In the genomic region with DNA sequence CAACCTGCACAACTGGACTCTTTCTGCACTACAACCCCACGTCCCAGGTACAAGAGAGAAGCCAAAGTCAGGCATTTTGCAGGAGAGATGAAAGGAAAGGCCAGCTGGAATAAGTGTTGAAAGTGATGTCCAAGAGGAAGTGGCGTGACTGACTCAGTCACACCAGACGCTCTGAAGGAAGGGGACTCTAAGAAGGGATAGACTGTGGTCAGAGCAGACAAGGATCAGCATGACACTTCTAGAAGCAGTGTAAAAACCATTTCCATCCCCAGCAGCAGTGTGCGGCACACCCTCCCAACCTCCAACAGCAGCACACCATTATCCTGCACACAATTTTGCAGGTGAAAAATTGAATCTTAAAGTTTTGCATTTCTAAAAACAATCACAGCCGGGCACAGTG, we compare ENCODE assay signal across 22 mouse cellular contexts. TPM values are rescaled to one million over a fixed set of nuclear protein-coding genes. Genes with fewer than 3 reads are reported as not detected.
A peak's percentile ranks its signal among the peaks of the same experiment; 100 is the strongest.
DNase-seq lines count a peak whose midpoint lies in the region; ATAC-seq lines count a peak whose summit lies in the region.
"Had no signal": no experiment of that assay in that cellular context is flagged by ENCODE, and none has a peak within 500 bp of the region (broad histone marks: within the 10 kb centered on the region; RNA-seq: fewer than 3 reads in every experiment).

No protein-coding gene starts in this region.

- peak overlapping the region; percentile 54 for H3K4me2 ChIP-seq in liver, embryonic 11.5 days
- peak overlapping the region; percentile 72 for H3K4me2 ChIP-seq in liver, embryonic 12.5 days
- H3K4me2 ChIP-seq: embryonic facial prominence, embryonic 13.5 days; heart, embryonic 15.5 days had no signal

- no peaks in the 10 kb centered on the region for H3K27me3 ChIP-seq in liver, embryonic 11.5 days (replicated peaks; ENCODE audit: control insufficient read depth, insufficient read depth, low read length)
- no peaks in the 10 kb centered on the region for H3K27me3 ChIP-seq in liver, embryonic 12.5 days (replicated peaks)
- H3K27me3 ChIP-seq: embryonic facial prominence, embryonic 13.5 days; heart, embryonic 15.5 days had no signal

- no peaks in the 10 kb centered on the region for H3K9me3 ChIP-seq in liver, embryonic 11.5 days (ENCODE audit: control insufficient read depth, low read length)
- H3K9me3 ChIP-seq in liver, embryonic 12.5 days (replicated peaks), result no peaks in the 10 kb centered on the region
- H3K9me3 ChIP-seq: embryonic facial prominence, embryonic 13.5 days; forebrain, embryonic 10.5 days; heart, embryonic 15.5 days; midbrain, embryonic 10.5 days had no signal

- H3K9ac ChIP-seq in liver, embryonic 11.5 days (ENCODE audit: low read depth, low read length), result no peak overlapping the region
- H3K9ac ChIP-seq in liver, embryonic 12.5 days, result peak overlapping the region; percentile 65
- H3K9ac ChIP-seq: embryonic facial prominence, embryonic 13.5 days; heart, embryonic 15.5 days had no signal

- H3K4me1 ChIP-seq in liver, embryonic 11.5 days (replicated peaks; ENCODE audit: control insufficient read depth, insufficient read depth, low read length), result peaks cover 58% of the 10 kb centered on the region
- H3K4me1 ChIP-seq in liver, embryonic 12.5 days, result peaks cover 95% of the 10 kb centered on the region
- H3K4me1 ChIP-seq: embryonic facial prominence, embryonic 13.5 days had no signal

- DNase-seq in liver, embryonic 11.5 days (ENCODE audit: low spot score), result no peak
- no peak for DNase-seq in liver
- no peak for DNase-seq in cerebellum, adult 11 months
- no peak for DNase-seq in B cell, adult 2 months
- DNase-seq in spleen, adult 12 weeks (ENCODE audit: low spot score), result no peak
- DNase-seq: adrenal gland, adult 2 months; cerebellum, adult 9-11 months; gastrocnemius, postnatal 10 days; heart, adult 2 months; heart, postnatal 4 days; kidney, adult 9 months; kidney, postnatal 25 days; left cerebral cortex, postnatal 4 days; lung, postnatal 10 days; spleen, adult 18-20 months; thymus, postnatal 36 days had no signal

- 0 out of 2 replicates have a peak overlapping the region, but pooled peaks have one; percentile 13 for H3K4me3 ChIP-seq in liver, embryonic 11.5 days (ENCODE audit: low read depth, low read length)
- peak overlapping the region; percentile 31 for H3K4me3 ChIP-seq in liver, embryonic 12.5 days
- H3K4me3 ChIP-seq: embryonic facial prominence, embryonic 13.5 days; forebrain, embryonic 10.5 days; heart, adult 2 months; heart, embryonic 15.5 days; midbrain, embryonic 10.5 days had no signal

- WGBS in liver, embryonic 11.5 days, result 63% methylated on average over 5 of the region's 5 CpGs
- 42% methylated on average over 5 of the region's 5 CpGs for WGBS in liver, embryonic 12.5 days (ENCODE audit: insufficient replicate concordance)

- ATAC-seq in liver, embryonic 11.5 days (replicated peaks; ENCODE audit: low FRiP score), result peak; percentile 40
- no peak for ATAC-seq in liver, embryonic 12.5 days
- ATAC-seq in megakaryocyte, adult 5-6 weeks (ENCODE audit: poor library complexity, severe bottlenecking), result peak; percentile 46

- peaks cover 4% of the 10 kb centered on the region; the same call in 1 of the 2 replicates for H3K36me3 ChIP-seq in liver, embryonic 11.5 days (ENCODE audit: control insufficient read depth, insufficient read depth, low read length)
- peaks cover 15% of the 10 kb centered on the region for H3K36me3 ChIP-seq in liver, embryonic 12.5 days
- H3K36me3 ChIP-seq: embryonic facial prominence, embryonic 13.5 days; heart, embryonic 15.5 days had no signal

- peak overlapping the region; percentile 44; the same call in 1 of the 2 replicates for H3K27ac ChIP-seq in liver, embryonic 11.5 days (ENCODE audit: low read depth, low read length)
- peak overlapping the region; percentile 88 for H3K27ac ChIP-seq in liver, embryonic 12.5 days
- H3K27ac ChIP-seq: embryonic facial prominence, embryonic 13.5 days; forebrain, embryonic 10.5 days; heart, adult 2 months; heart, embryonic 15.5 days; midbrain, embryonic 10.5 days had no signal

RNA-seq across cellular contexts. Expression of a gene that starts 15.2 kb away (rescaled TPM):
- polyA plus RNA-seq in liver, embryonic 11.5 days (2014; fragmentation: Nextera tagmentation; extraction: Ambion mirVana), result 49.7 and 54.4 TPM in 2 replicates
- 33.4 and 34.4 TPM in 2 replicates for polyA plus RNA-seq in liver, embryonic 12.5 days (2016; fragmentation: Nextera tagmentation; extraction: Ambion mirVana)
- 22.6 and 23.4 TPM in 2 replicates for total RNA-seq in megakaryocyte, adult 5-6 weeks (2015)
- total RNA-seq in megakaryocyte, adult 5-6 weeks (2017), result 30.1 and 37.4 TPM in 2 replicates

RNA-seq across cellular contexts. Expression of a gene that starts 15.3 kb away (rescaled TPM):
- polyA plus RNA-seq in liver, embryonic 11.5 days (2014; fragmentation: Nextera tagmentation; extraction: Ambion mirVana), result 29.8 and 31.3 TPM in 2 replicates
- polyA plus RNA-seq in liver, embryonic 12.5 days (2016; fragmentation: Nextera tagmentation; extraction: Ambion mirVana), result 16.7 TPM in 2 replicates
- total RNA-seq in megakaryocyte, adult 5-6 weeks (2015), result 123 and 129 TPM in 2 replicates
- total RNA-seq in megakaryocyte, adult 5-6 weeks (2017), result 40.7 and 51.7 TPM in 2 replicates
